Mouse (Mus musculus): ENCODE measurements around the gene Smurf1. TPM values are rescaled to one million over a fixed set of nuclear protein-coding genes. Genes with fewer than 3 reads are reported as not detected.

The Smurf1 gene
- polyA plus RNA-seq, 1 experiment from 2014 or later, result 10.7 TPM

DNA sequence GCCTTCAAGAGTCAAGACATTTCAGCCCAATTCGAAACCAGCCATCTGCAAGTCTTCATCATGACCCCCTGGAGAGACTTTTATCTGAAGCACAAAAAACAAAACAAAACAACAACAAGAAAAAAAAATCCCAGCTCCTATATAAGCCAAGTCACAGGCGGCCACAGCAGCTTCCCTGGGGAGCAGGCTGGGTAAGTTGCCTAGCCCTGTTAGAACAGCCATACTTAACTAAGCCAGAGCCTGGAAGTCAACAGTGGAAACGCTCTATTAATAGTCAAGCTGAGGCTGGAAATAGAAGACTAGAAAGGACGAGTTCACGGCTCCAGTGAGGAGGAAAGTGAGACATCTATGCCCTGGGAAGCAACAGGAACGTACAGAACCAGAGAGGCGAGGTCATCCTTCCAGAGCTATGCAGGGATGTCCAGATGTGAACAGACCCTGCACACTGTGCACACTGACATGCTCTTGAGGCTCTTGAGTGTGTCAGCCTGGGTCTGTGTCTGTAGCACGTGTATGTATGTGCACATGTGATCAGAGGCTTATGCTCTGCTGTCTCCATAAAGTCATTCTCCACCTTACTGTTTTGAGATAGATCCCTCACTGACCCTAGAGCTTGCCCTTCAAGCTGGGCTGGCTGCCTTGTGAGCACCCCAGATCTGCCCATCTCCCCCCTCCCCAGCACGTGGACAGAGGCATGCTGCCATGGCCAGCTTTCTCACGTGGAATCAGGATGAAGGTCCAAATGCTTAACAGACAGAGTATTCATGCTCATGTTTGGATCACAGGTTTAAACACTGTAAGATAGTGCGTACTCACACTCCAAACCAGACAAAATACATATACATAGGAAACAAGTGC, 36.6 kb downstream of the Smurf1 start:
- no peak for ATAC-seq
- Histone ChIP-seq H3K27me3 (replicated peaks) (no peaks in the 10 kb centered on the region), H3K36me3 (no peaks in the 10 kb centered on the region), H3K4me1 (replicated peaks) (peaks cover 16% of the 10 kb centered on the region), H3K27ac (no peak overlapping the region), H3K4me3 (replicated peaks) (no peak overlapping the region), H3K4me2 (replicated peaks) (no peak overlapping the region), H3K9ac (no peak overlapping the region), H3K9me3 (no peaks in the 10 kb centered on the region)
- WGBS, result 57% methylated on average over 11 of the region's 11 CpGs

GRCm38 (mm10) chr5:144926275-144926674, 39.4 kb downstream of the Smurf1 start:
- 82% methylated on average over 2 of the region's 2 CpGs for WGBS

DNA sequence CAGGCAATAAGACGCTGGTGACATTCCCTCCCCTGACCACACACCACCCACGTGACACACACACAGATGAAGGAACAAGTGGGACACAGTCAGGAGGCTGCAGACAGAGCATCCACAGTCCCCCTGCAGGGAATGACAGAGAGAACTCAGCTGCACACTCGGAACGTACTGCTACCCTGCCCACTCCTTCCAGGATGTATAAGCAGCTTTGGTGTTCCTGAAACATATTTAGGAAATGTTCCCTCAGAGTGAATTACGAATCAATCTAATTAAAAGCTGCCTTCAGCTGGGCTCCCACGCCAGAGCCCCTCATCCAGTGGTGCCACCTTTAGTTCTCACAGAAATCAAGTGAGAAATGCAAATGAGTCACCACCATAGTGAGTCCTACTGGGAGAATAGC, 42.3 kb downstream of the Smurf1 start:
- 57% methylated on average over 6 of the region's 6 CpGs for WGBS

More at GRCm38 (mm10) chr5:144926275-144926674, 39.4 kb downstream of the Smurf1 start:
- Histone ChIP-seq H3K4me2 (replicated peaks) (no peak overlapping the region), H3K36me3 (no peaks in the 10 kb centered on the region), H3K4me3 (replicated peaks) (no peak overlapping the region), H3K27me3 (replicated peaks) (no peaks in the 10 kb centered on the region), H3K27ac (no peak overlapping the region), H3K4me1 (replicated peaks) (peaks cover 7% of the 10 kb centered on the region), H3K9me3 (no peaks in the 10 kb centered on the region), H3K9ac (no peak overlapping the region)
- ATAC-seq, result no peak

GRCm38 (mm10) chr5:144919790-144920189, 45.9 kb downstream of the Smurf1 start:
- Histone ChIP-seq H3K9me3 (no peaks in the 10 kb centered on the region), H3K4me2 (replicated peaks) (no peak overlapping the region), H3K27me3 (replicated peaks) (no peaks in the 10 kb centered on the region), H3K4me1 (replicated peaks) (peaks cover 8% of the 10 kb centered on the region), H3K27ac (no peak overlapping the region), H3K9ac (no peak overlapping the region), H3K4me3 (replicated peaks) (no peak overlapping the region), H3K36me3 (no peaks in the 10 kb centered on the region)
- no peak for ATAC-seq
- 88% methylated on average over 8 of the region's 8 CpGs for WGBS

More for the DNA sequence above, 42.3 kb downstream of the Smurf1 start:
- Histone ChIP-seq H3K4me1 (replicated peaks) (peaks cover 6% of the 10 kb centered on the region), H3K36me3 (no peaks in the 10 kb centered on the region), H3K9me3 (no peaks in the 10 kb centered on the region), H3K4me3 (replicated peaks) (no peak overlapping the region), H3K27me3 (replicated peaks) (no peaks in the 10 kb centered on the region), H3K4me2 (replicated peaks) (no peak overlapping the region), H3K27ac (no peak overlapping the region), H3K9ac (no peak overlapping the region)
- ATAC-seq, result no peak

DNA sequence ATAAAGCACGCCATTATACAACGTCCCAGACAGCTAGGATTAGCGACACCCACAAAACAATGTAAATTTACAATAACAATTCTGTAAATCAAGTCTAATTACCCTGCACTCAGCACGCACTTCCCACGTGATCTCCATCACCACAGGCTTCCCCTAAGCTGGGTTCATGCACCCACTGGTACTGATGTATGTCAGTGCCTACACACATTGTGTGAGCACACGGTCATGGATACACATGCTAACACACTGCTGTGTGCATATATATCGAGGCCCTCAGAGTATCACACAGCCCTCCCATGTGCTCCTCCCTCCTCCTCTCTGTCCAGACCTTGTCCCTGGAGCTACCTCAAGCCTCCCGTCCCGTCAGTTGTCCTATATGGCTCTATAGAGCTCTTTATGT, 46.5 kb downstream of the Smurf1 start:
- Histone ChIP-seq H3K9me3 (no peaks in the 10 kb centered on the region), H3K36me3 (no peaks in the 10 kb centered on the region), H3K4me2 (replicated peaks) (no peak overlapping the region), H3K4me3 (replicated peaks) (no peak overlapping the region), H3K27ac (no peak overlapping the region), H3K4me1 (replicated peaks) (peaks cover 13% of the 10 kb centered on the region), H3K9ac (no peak overlapping the region), H3K27me3 (replicated peaks) (no peaks in the 10 kb centered on the region)
- WGBS, result 74% methylated on average over 9 of the region's 9 CpGs
- no peak for ATAC-seq

- WGBS, result 74% methylated on average over 8 of the region's 8 CpGs
- no peak overlapping the region for H3K4me3 ChIP-seq (replicated peaks)
- no peak overlapping the region for H3K4me2 ChIP-seq (replicated peaks)
- H3K27ac ChIP-seq, result no peak overlapping the region
- peaks cover 16% of the 10 kb centered on the region for H3K4me1 ChIP-seq (replicated peaks)
- no peak for ATAC-seq
- no peak overlapping the region for H3K9ac ChIP-seq
- H3K36me3 ChIP-seq, result no peaks in the 10 kb centered on the region
- no peaks in the 10 kb centered on the region for H3K9me3 ChIP-seq
- no peaks in the 10 kb centered on the region for H3K27me3 ChIP-seq (replicated peaks)
These were observed 47.4 kb downstream of the Smurf1 start for GRCm38 (mm10) chr5:144918204-144918603.

DNA sequence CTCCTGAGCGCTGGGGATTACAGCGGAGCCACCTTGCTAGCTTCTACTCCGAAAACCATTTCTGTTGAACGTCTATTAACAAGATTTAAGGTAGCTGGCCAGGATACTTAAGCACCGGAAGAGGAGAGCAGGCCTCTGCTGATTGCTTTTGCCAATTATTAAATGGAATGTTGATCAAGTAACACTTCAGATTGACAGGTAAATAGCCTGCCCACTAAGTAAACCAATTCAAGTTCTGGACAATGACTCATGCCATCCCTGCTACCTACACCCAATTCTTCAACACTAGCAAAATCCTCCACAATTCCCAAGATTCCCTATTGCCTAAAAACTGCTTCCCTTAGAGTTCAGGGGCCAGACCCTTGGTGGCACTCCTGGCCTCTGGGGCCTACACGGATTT, 48.5 kb downstream of the Smurf1 start:
- ATAC-seq, result no peak
- no peak overlapping the region for H3K4me3 ChIP-seq (replicated peaks)
- H3K9me3 ChIP-seq, result no peaks in the 10 kb centered on the region
- no peaks in the 10 kb centered on the region for H3K36me3 ChIP-seq
- no peak overlapping the region for H3K4me2 ChIP-seq (replicated peaks)
- H3K27ac ChIP-seq, result no peak overlapping the region
- WGBS, result 87% methylated on average over 6 of the region's 6 CpGs
- no peak overlapping the region for H3K9ac ChIP-seq
- H3K27me3 ChIP-seq (replicated peaks), result no peaks in the 10 kb centered on the region
- H3K4me1 ChIP-seq (replicated peaks), result peaks cover 21% of the 10 kb centered on the region

DNA sequence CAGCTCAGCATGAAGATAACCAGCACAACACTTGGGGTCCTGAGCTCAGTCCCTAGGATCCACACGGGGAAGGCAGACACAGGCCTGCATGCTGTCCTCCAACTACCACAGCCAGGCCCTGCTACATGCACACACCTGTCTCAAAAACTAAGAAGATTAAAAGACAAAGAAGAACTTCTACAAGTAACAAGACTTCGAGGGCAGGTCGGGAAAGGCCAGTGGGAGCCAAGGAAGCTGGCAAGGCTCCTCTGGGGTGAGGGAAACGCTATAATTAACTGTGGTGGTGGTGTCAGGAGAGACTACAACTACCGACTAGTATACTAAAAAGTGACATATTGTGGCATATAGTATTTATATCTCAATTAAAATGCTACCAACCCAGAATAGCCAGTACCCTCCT, 49.8 kb downstream of the Smurf1 start:
- Histone ChIP-seq H3K27me3 (replicated peaks) (no peaks in the 10 kb centered on the region), H3K27ac (no peak overlapping the region), H3K36me3 (no peaks in the 10 kb centered on the region), H3K4me2 (replicated peaks) (no peak overlapping the region), H3K9ac (no peak overlapping the region), H3K4me1 (replicated peaks) (peaks cover 26% of the 10 kb centered on the region), H3K9me3 (no peaks in the 10 kb centered on the region), H3K4me3 (replicated peaks) (no peak overlapping the region)
- ATAC-seq, result no peak
- WGBS, result 76% methylated on average over 5 of the region's 5 CpGs

GRCm38 (mm10) chr5:144914433-144914906, 51.2 kb downstream of the Smurf1 start:
- 52% methylated on average over 7 of the region's 7 CpGs for WGBS

DNA sequence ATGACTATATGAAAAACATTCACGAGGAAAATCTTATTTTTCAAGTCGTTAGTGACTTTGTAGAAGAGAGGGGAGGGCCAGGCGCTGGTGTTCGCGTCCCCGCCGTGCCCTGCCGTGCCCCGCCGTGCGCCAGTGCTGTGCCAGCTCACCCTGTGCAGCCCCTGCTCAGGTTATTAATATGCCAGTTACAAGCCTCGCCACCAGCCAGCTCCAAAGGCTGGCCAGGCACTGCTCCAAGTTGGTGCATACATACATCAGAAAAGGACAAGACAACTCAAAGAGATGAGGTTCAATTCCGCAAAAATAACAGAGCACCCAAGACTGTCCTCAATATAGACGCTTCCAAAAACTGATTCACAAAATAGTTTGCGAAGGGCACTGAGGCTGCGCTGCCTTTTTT, 51.7 kb downstream of the Smurf1 start:
- Histone ChIP-seq H3K9me3 (no peaks in the 10 kb centered on the region), H3K36me3 (no peaks in the 10 kb centered on the region), H3K27ac (no peak overlapping the region), H3K9ac (no peak overlapping the region), H3K4me2 (replicated peaks) (no peak overlapping the region), H3K4me3 (replicated peaks) (no peak overlapping the region), H3K27me3 (replicated peaks) (no peaks in the 10 kb centered on the region), H3K4me1 (replicated peaks) (peaks cover 28% of the 10 kb centered on the region)
- no peak for ATAC-seq
- WGBS, result 86% methylated on average over 16 of the region's 16 CpGs

More at GRCm38 (mm10) chr5:144914433-144914906, 51.2 kb downstream of the Smurf1 start:
- no peak for ATAC-seq
- Histone ChIP-seq H3K9me3 (no peaks in the 10 kb centered on the region), H3K4me2 (replicated peaks) (no peak overlapping the region), H3K36me3 (no peaks in the 10 kb centered on the region), H3K27me3 (replicated peaks) (no peaks in the 10 kb centered on the region), H3K4me3 (replicated peaks) (no peak overlapping the region), H3K9ac (no peak overlapping the region), H3K4me1 (replicated peaks) (peaks cover 28% of the 10 kb centered on the region), H3K27ac (no peak overlapping the region)

- H3K4me3 ChIP-seq (replicated peaks), result no peak overlapping the region
- no peak overlapping the region for H3K9ac ChIP-seq
- H3K27ac ChIP-seq, result no peak overlapping the region
- H3K9me3 ChIP-seq, result no peaks in the 10 kb centered on the region
- 80% methylated on average over 5 of the region's 5 CpGs for WGBS
- H3K4me2 ChIP-seq (replicated peaks), result no peak overlapping the region
- no peak for ATAC-seq
- peaks cover 28% of the 10 kb centered on the region for H3K4me1 ChIP-seq (replicated peaks)
- no peaks in the 10 kb centered on the region for H3K27me3 ChIP-seq (replicated peaks)
- H3K36me3 ChIP-seq, result no peaks in the 10 kb centered on the region
These were observed 52.3 kb downstream of the Smurf1 start for GRCm38 (mm10) chr5:144913361-144913760.

DNA sequence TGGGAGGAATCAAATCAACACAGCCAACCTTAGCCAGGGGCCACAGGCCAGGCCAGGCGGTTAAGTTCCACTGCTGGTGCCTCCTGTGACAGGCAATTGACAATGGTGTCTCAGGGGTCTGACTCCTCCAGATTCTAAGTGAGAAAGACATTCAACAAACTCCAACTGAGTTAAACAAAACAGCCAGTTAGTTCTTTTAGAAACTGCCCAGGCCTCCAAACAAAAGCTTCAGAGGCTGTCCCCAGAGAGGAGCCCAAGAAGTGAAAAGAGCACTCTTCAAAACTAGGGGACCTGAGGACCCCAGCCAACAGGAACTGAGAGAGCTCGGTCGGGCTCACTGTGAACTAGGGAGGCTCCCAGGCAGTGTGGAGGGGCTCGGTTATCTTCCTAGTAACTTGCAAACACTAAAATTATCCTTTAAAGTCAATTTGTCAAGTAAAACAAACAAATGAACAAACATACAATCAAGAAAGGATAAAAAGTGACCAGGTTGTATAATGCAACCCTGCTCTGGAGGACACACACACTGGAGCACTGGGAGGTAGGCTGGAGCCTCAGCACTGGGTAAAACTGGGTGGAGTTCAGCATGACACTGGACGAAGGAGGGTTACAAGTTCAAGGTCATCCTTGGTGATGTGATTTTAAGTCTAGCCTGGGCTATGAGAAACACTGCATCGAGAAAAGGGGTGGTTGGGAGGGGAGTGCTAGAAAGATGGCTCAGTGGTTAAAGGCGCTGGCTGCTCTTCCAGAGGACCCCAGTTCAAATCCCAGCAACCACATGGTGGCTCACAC, 52.9 kb downstream of the Smurf1 start:
- H3K27me3 ChIP-seq (replicated peaks), result no peaks in the 10 kb centered on the region
- no peaks in the 10 kb centered on the region for H3K9me3 ChIP-seq
- H3K27ac ChIP-seq, result no peak overlapping the region
- no peaks in the 10 kb centered on the region for H3K36me3 ChIP-seq
- H3K4me3 ChIP-seq (replicated peaks), result no peak overlapping the region
- 62% methylated on average over 7 of the region's 7 CpGs for WGBS
- H3K9ac ChIP-seq, result no peak overlapping the region
- no peak overlapping the region for H3K4me2 ChIP-seq (replicated peaks)
- no peak for ATAC-seq
- H3K4me1 ChIP-seq (replicated peaks), result peaks cover 28% of the 10 kb centered on the region
